Mouse (Mus musculus) erythroblast, embryonic 14.5 days (primary cell): ENCODE data around the gene Stard3.

ENCODE experiments used
- GATA1 ChIP-seq: IDR thresholded peaks from 2 replicates; pipeline ENCODE4 v1.6.1; 2012; ENCODE audit warnings: low read length, inconsistent platforms, mixed read lengths
- TAL1 ChIP-seq: IDR thresholded peaks from 3 replicates; pipeline ENCODE4 v1.6.1; 2012; ENCODE audit warnings: low read length, inconsistent platforms, mixed read lengths

GRCm38 (mm10) chr11:98409341-98409822 is 51.2 kb downstream of the Stard3 start:
- no peak for TF ChIP-seq TAL1
- no peak for TF ChIP-seq GATA1
